Mouse (Mus musculus) layer of hippocampus, adult 11-12 months (tissue): Measurements from ENCODE around the gene Gja3.

Experiments
- DNase-seq: peaks from one replicate; pipeline ENCODE4 v3.0.0; 2022; ENCODE audit warnings: low spot score

Gja3 gene

DNA sequence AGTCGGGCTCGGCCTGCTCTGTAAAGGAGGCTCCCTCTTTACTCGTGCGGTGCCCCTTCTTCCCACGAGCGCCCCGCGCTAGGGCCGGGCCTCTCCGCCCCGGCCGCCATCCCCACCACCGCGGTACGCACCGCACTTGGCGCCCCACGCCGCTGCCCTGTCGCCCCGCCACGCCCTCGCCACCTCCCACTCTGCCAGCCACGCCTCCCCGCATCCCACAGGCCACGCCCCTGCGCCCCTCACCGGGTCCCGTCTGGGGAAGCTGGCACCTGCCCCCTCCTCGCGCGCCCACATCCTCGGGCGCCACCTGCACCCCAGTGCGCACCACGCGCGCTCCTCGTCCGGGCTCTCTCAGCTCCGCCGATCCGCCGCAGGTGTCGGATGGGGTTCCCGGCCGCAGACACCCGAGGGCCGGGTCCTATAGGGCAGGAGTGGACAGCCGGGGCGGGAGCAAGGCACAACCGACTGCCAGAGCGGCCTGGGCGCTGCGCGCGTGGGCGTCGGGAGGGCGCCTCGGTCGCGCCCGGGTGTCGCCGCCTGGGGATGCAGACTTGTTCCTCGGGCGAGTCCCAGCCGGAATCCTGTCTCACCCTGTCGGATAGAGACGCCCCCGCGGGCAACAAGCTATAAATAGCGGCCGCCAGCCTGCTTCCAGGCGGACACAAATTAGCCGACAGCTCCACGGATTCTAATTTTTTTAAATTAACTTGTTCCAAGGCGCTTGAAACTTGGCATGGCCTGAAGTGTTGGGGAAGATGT is at the start of gene Gja3:
TSS of gene Gja3 (minus strand) at position 538 of the 759 bp plus-strand sequence.
- DNase-seq = no peak

GRCm38 (mm10) chr14:57107091-57107490 is 49.2 kb upstream of the Gja3 start:
- DNase-seq = no peak

DNA sequence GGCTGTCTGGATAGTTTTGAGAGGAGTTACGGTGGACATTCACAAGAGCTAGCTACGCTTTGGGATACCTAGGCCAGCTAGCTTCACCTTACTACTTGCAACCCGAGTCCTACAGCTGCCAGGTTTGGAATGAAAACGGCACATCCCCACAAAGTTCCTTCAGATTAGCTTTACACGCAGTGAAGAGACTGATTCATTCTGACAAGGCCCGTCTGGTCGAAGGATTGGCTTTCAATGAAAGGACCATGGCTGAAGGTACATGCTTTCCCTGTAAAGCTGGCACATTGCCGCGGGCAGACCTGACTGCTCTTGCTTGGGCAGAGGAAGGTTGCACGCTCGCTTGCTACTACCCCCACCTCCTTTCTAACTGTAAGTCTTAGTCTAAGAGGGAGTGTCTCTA is 47.8 kb upstream of the Gja3 start:
- no peak for DNase-seq

GRCm38 (mm10) chr14:57105111-57105510 is 47.2 kb upstream of the Gja3 start:
- no peak for DNase-seq

GRCm38 (mm10) chr14:57104106-57105023 is 46.5 kb upstream of the Gja3 start, which contains the start of gene Gjb2:
TSS of gene Gjb2 (minus strand) at chr14:57104702.
- peak; percentile 17 for DNase-seq

DNA sequence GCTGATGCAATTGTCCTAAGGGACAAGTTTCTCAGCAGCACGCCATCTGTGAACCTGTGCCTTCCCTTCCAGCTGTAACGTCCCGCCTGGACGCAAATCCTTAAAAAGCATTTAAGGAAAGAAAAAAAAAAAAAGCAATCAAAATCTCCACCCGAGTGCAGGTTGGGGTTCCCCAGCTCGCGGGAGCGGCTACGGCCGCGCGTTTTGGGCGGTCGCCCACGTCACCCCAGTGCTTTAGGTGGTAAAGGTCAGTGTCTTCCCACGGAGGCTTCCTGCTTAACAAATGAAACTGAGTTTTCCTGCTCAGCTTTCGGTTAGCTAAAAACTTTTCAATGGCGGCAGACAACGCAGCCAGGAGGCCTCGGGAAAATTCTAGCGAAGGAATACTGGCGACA is 45.8 kb upstream of the Gja3 start:
- no peak for DNase-seq

DNA sequence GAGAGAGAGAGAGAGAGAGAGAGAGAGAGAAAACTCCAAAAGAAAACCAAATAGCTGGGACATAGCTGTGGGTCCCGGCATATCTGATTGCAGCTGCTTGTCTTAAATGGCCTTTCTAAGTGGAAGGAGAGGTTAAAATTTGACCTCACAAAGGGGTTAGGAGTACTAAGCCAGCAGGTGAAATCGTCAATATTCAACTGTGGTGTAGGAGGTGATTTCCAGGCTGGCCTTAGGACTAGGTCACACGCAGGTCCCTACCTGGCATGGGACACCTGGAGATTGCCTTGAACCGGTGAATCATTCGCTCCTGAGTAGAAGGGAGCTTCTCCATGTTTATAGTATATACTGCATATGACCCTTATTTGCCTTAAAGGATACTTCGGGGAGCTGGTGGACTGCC is 45.2 kb upstream of the Gja3 start:
- DNase-seq = no peak

GRCm38 (mm10) chr14:57101623-57102022 is 43.7 kb upstream of the Gja3 start:
- no peak for DNase-seq

GRCm38 (mm10) chr14:57095855-57096254 is 38.0 kb upstream of the Gja3 start:
- no peak for DNase-seq

GRCm38 (mm10) chr14:57093029-57093428 is 35.1 kb upstream of the Gja3 start:
- peak; percentile 69 for DNase-seq

DNA sequence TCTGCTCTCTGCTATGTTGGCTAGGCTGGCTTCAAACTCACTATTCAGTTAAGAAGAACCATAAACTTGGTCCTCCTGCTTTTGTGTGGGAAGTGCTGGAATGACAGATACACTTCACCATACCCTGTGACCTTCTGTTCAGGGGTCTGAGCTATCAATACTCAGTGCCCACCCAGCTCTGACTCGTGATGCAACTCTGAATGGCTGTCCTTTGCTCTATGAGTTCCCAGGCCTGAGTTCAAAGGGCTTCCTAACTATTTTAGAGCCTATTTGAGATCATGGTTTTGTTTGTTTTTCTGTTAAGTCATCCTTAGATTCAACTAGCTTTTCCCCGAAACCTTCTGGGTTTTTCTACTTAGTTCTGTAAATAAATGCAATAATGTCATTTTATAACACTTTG is 32.1 kb upstream of the Gja3 start:
- DNase-seq = no peak

- DNase-seq = no peak
Measured at GRCm38 (mm10) chr14:57089107-57089506, 31.2 kb upstream of the Gja3 start.

- no peak for DNase-seq
Measured at GRCm38 (mm10) chr14:57084180-57084668, 26.3 kb upstream of the Gja3 start.

DNA sequence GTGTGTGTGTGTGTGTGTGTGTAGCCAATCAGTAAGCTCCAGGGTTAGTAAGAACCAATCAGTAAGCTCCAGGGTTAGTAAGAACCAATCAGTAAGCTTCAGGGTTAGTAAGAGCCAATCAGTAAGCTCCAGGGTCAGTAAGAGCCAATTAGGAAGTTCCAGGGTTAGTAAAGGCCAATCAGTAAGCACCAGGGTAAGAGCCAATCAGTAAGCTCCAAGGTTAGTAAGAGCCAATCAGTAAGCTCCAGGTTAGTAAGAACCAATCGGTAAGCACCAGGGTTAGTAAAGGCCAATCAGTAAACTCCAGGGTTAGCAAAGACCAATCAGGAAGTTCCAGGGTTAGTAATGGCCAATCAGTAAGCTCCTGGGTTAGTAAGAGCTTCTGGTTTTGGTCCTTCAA is 25.0 kb upstream of the Gja3 start:
- no peak for DNase-seq

- no peak for DNase-seq
Measured at GRCm38 (mm10) chr14:57075537-57075936, 17.6 kb upstream of the Gja3 start.

DNA sequence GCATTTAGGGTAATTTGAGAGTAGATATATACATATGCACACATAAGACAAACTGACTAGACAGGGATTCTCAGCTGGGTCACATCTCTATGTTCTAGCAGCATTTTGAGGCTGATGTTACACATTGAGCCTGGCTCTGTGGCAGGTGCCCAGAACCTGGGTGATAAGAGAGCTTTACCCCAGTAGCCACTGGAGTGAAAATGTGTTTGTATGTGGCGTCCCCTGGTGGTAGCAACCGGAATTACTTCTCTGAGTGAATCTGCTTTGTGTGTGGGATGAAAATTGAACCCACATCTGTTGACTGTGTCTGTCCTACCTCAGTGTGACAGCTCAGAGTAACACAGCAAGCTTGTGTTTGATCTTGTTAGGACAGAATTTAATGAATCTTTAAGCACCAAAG is 12.0 kb upstream of the Gja3 start:
- DNase-seq = peak; percentile 29

DNA sequence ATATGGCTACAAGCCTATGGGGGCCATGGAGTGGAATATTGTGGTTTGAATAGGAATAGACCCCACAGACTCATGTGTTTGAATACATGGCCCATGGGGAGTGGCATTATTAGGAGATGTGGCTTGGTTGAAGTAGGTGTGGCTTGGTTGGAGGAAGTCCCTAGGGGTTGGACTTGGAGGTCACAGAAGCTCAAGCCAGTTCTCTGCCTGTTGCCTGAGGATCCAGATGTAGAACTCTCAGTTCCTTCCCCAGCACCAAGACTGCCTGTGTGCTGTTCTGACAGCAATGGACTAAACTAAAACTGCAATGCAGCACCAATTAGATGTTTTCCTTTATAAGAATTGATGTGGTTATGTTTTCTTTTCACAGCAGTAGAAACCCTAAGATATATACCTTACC is 8.2 kb upstream of the Gja3 start:
- DNase-seq = no peak

DNA sequence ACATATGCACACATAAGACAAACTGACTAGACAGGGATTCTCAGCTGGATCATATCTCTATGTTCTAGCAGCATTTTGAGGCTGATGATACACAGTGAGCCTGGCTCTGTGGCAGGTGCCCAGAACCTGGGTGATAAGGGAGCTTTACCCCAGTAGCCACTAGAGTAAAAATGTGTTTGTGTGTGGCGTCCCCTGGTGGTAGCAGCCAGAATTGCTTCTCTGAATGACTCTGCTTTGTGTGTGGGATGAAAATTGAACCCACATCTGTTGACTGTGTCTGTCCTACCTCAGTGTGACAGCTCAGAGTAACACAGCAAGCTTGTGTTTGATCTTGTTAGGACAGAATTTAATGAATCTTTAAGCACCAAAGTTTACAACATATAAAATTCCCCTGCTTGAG is 2.2 kb upstream of the Gja3 start:
- DNase-seq = peak; percentile 74

DNA sequence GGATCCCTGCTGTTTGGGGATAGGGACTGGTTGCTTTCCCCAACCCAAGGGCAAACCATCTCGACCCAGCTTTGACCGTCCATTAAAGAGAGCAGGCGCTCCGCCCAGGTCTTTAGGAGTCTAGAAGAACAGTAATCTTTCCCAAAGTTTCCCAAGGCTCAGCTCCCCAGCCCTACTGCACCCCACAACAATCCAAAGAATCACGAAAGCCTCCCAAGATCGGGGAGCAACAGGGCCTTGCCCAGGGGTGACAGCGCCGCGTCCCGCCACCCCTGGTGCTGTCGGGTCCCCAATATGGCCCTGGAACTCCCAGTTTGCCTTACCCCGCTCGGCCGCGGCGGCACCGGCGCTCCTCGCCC is 717 bp downstream of the Gja3 start:
- no peak for DNase-seq

- DNase-seq = no peak
Measured at GRCm38 (mm10) chr14:57052713-57053112, 5.2 kb downstream of the Gja3 start.

DNA sequence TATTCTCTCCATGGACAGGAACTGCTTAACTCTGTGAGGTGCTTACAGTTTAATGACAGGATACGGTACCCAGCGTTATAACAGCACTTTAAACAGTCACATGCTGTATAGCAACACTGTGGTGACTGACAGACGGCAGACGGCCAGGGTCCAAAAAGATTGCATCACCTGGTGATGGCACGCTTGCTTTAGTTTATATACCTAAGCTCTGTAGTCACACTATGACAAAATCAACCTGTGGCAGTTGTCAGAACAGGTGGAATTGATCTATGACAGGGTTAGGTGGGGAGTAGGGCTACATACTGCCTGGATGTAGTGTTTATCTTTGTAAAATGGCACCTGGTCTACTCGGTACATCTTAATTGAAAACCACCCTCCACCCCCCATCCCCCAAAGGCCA is 14.0 kb downstream of the Gja3 start:
- DNase-seq = no peak

GRCm38 (mm10) chr14:57041439-57041838 is 16.5 kb downstream of the Gja3 start:
- DNase-seq = no peak

GRCm38 (mm10) chr14:57034926-57035498 is 22.9 kb downstream of the Gja3 start:
- DNase-seq = no peak
